Mouse (Mus musculus) olfactory bulb, adult 2 months (tissue): ENCODE data around the gene Pdzd3. TPM values are rescaled to one million over a fixed set of nuclear protein-coding genes. Genes with fewer than 3 reads are reported as not detected.

ENCODE experiments used
- H3K27ac ChIP-seq: fragments of 200-500 bp; 2 replicates; pipeline ENCODE4 v1.5.1; 2012; ENCODE audit warnings: low read depth, low read length; ENCODE audit not compliant: insufficient read depth
- H3K4me1 ChIP-seq: fragments of 200-500 bp; 2 replicates; pipeline ENCODE4 v1.6.1; 2012; ENCODE audit warnings: low read length; ENCODE audit not compliant: control insufficient read depth, insufficient read depth
- H3K4me3 ChIP-seq: fragments of 200-500 bp; 2 replicates; pipeline ENCODE4 v1.5.1; 2012; ENCODE audit warnings: mild to moderate bottlenecking, low read depth, low read length, moderate library complexity; ENCODE audit not compliant: insufficient read depth
- CTCF ChIP-seq: fragments of 200-500 bp; IDR thresholded peaks from 2 replicates; pipeline ENCODE4 v1.5.1; 2012; ENCODE audit warnings: low read depth, mild to moderate bottlenecking, low read length, moderate library complexity; ENCODE audit not compliant: insufficient read depth
- POLR2A ChIP-seq: fragments of 200-500 bp; IDR thresholded peaks from 2 replicates; pipeline ENCODE4 v1.6.1; 2012; ENCODE audit warnings: mild to moderate bottlenecking, low read depth, low read length, moderate library complexity; ENCODE audit not compliant: insufficient read depth
- WGBS: fragments of 180-500 bp; shearing (Covaris S2); methylation state at CpG from one replicate; pipeline ENCODE4 v1.1.7; 2018; 5-methylcytosine and 5-hydroxymethylcytosine counted together
- polyA plus RNA-seq: library from polyadenylated mRNA; stranded (reverse); fragments of >200 nt; gene quantifications from 2 replicates; pipeline ENCODE4 v1.2.4, GENCODE M21; 2012; ENCODE audit warnings: low replicate concordance; ENCODE audit not compliant: missing spikeins, insufficient read depth, insufficient read length

The Pdzd3 gene
- polyA plus RNA-seq, 1 experiment = not detected

- H3K4me3 ChIP-seq = no peak within 1 kb of the TSS
- H3K27ac ChIP-seq = no peak within 1 kb of the TSS
- no peaks in the 10 kb centered on the region for H3K4me1 ChIP-seq
- 58% methylated on average over 2 of the region's 2 CpGs for WGBS
- TF ChIP-seq CTCF (no peak), POLR2A (no peak)
Observed at GRCm38 (mm10) chr9:44240399-44240798, 10.9 kb downstream of the Pdzd3 start, which contains the start of gene Ccdc153. TSS of gene Ccdc153 (plus strand) at chr9:44240676.

GRCm38 (mm10) chr9:44239447-44239846, 11.8 kb downstream of the Pdzd3 start:
- 4% methylated on average over 5 of the region's 5 CpGs for WGBS
- H3K4me1 ChIP-seq = no peaks in the 10 kb centered on the region
- no peak overlapping the region for H3K27ac ChIP-seq
- H3K4me3 ChIP-seq = no peak overlapping the region
- TF ChIP-seq POLR2A (no peak), CTCF (no peak)

GRCm38 (mm10) chr9:44238501-44239190, 12.6 kb downstream of the Pdzd3 start:
- TF ChIP-seq POLR2A (no peak), CTCF (no peak)
- H3K4me3 ChIP-seq = no peak overlapping the region
- no peaks in the 10 kb centered on the region for H3K4me1 ChIP-seq
- H3K27ac ChIP-seq = no peak overlapping the region
- WGBS = 80% methylated on average over 17 of the region's 17 CpGs

GRCm38 (mm10) chr9:44237128-44237527, 14.1 kb downstream of the Pdzd3 start:
- Histone ChIP-seq H3K27ac (no peak overlapping the region), H3K4me1 (no peaks in the 10 kb centered on the region), H3K4me3 (no peak overlapping the region)
- 84% methylated on average over 4 of the region's 4 CpGs for WGBS
- TF ChIP-seq CTCF (no peak), POLR2A (no peak)

- TF ChIP-seq CTCF (no peak), POLR2A (no peak)
- no peak overlapping the region for H3K4me3 ChIP-seq
- no peak overlapping the region for H3K27ac ChIP-seq
- H3K4me1 ChIP-seq = peaks cover 3% of the 10 kb centered on the region
- 82% methylated on average over 4 of the region's 4 CpGs for whole genome bisulfite sequencing
Observed at GRCm38 (mm10) chr9:44236601-44237000, 14.7 kb downstream of the Pdzd3 start.

GRCm38 (mm10) chr9:44234479-44235427, 16.5 kb downstream of the Pdzd3 start:
- H3K4me3 ChIP-seq = peak overlapping the region; percentile 97
- peaks cover 7% of the 10 kb centered on the region for H3K4me1 ChIP-seq
- 20% methylated on average over 19 of the region's 19 CpGs for WGBS
- peak overlapping the region; percentile 43; the same call in 1 of the 2 replicates for H3K27ac ChIP-seq
- no peak for TF ChIP-seq POLR2A
- no peak for TF ChIP-seq CTCF

GRCm38 (mm10) chr9:44233802-44234478, 17.3 kb downstream of the Pdzd3 start, which contains the start of gene Cbl:
TSS of gene Cbl (minus strand) at chr9:44234049.
- WGBS = under 1% methylated on average over 75 of the region's 76 CpGs
- peaks cover 7% of the 10 kb centered on the region for H3K4me1 ChIP-seq
- peak within 1 kb of the TSS; percentile 97 for H3K4me3 ChIP-seq
- TF ChIP-seq POLR2A = peak; percentile 61
- peak; percentile 93 for TF ChIP-seq CTCF
- peak within 1 kb of the TSS; percentile 87 for H3K27ac ChIP-seq

- TF ChIP-seq CTCF (no peak), POLR2A (no peak)
- H3K4me1 ChIP-seq = peaks cover 7% of the 10 kb centered on the region
- WGBS = under 1% methylated on average over 34 of the region's 40 CpGs
- H3K27ac ChIP-seq = peak overlapping the region; percentile 87
- H3K4me3 ChIP-seq = peak overlapping the region; percentile 97
Observed at GRCm38 (mm10) chr9:44233021-44233801, 18.1 kb downstream of the Pdzd3 start.
